Mouse (Mus musculus): Measurements from ENCODE around the gene Gm498.

The Gm498 gene

GRCm38 (mm10) chr7:143900667-143901066 lies 34.0 kb downstream of the Gm498 start:
- peak; percentile 15 to 19 for DNase-seq

GRCm38 (mm10) chr7:143905176-143905575 lies 38.5 kb downstream of the Gm498 start:
- no peak for DNase-seq

- no peak for DNase-seq
Observed at GRCm38 (mm10) chr7:143905606-143906005, 39.0 kb downstream of the Gm498 start.

GRCm38 (mm10) chr7:143913611-143914010 lies 47.0 kb downstream of the Gm498 start:
- no peak for DNase-seq

GRCm38 (mm10) chr7:143919031-143919679 lies 52.5 kb downstream of the Gm498 start:
- DNase-seq: no peak

- DNase-seq: no peak
Observed at GRCm38 (mm10) chr7:143929899-143930298, 63.3 kb downstream of the Gm498 start.

GRCm38 (mm10) chr7:143938647-143939046 lies 72.0 kb downstream of the Gm498 start:
- no peak for DNase-seq

- DNase-seq: peak in 1 of 2 experiments; percentile 9
Observed at GRCm38 (mm10) chr7:143939476-143939875, 72.8 kb downstream of the Gm498 start.

- DNase-seq: peak; percentile 28 to 35
Observed at GRCm38 (mm10) chr7:143942941-143943691, 76.5 kb downstream of the Gm498 start.

GRCm38 (mm10) chr7:143944421-143944980 lies 77.9 kb downstream of the Gm498 start:
- no peak for DNase-seq
